Mouse (Mus musculus): ENCODE data around the gene Ikzf5. TPM values are rescaled to one million over a fixed set of nuclear protein-coding genes. Genes with fewer than 3 reads are reported as not detected.

Gene Ikzf5
- polyA plus RNA-seq, 1 experiment from 2014 or later = 13.2 TPM

Other genes starting within 250 kb of the Ikzf5 start
- gene 5430419D17Rik, start 236.1 kb downstream of the Ikzf5 start, polyA plus RNA-seq (2015; fragmentation: Nextera tagmentation; extraction: Ambion mirVana) = not detected in 2 replicates
- gene Cuzd1, start 88.2 kb downstream of the Ikzf5 start, polyA plus RNA-seq (2015; fragmentation: Nextera tagmentation; extraction: Ambion mirVana) = 0.06 and 0.11 TPM in 2 replicates
- not detected in 2 replicates for gene Fam24b, start 81.0 kb downstream of the Ikzf5 start, polyA plus RNA-seq (2015; fragmentation: Nextera tagmentation; extraction: Ambion mirVana)
- gene Fam24a, start 76.7 kb downstream of the Ikzf5 start, polyA plus RNA-seq (2015; fragmentation: Nextera tagmentation; extraction: Ambion mirVana) = not detected in 2 replicates
- 18.4 and 22.2 TPM in 2 replicates for gene 2310057M21Rik, start 47.8 kb downstream of the Ikzf5 start, polyA plus RNA-seq (2015; fragmentation: Nextera tagmentation; extraction: Ambion mirVana)
- 64.3 and 64.8 TPM in 2 replicates for gene Pstk, start 39.4 kb downstream of the Ikzf5 start, polyA plus RNA-seq (2015; fragmentation: Nextera tagmentation; extraction: Ambion mirVana)
- gene Acadsb, start 80 bp upstream of the Ikzf5 start, polyA plus RNA-seq (2015; fragmentation: Nextera tagmentation; extraction: Ambion mirVana) = 183 and 192 TPM in 2 replicates
- gene Hmx3, start 132.3 kb upstream of the Ikzf5 start, polyA plus RNA-seq (2015; fragmentation: Nextera tagmentation; extraction: Ambion mirVana) = not detected in 2 replicates
- gene Hmx2, start 138.3 kb upstream of the Ikzf5 start, polyA plus RNA-seq (2015; fragmentation: Nextera tagmentation; extraction: Ambion mirVana) = not detected in 2 replicates
- 263 and 268 TPM in 2 replicates for gene Bub3, start 149.7 kb upstream of the Ikzf5 start, polyA plus RNA-seq (2015; fragmentation: Nextera tagmentation; extraction: Ambion mirVana)